ENCODE assay signal across 11 mouse cellular contexts in genomic region chr11:25157135-25157860, GRCm38 (mm10).
DNase-seq lines count a peak whose midpoint lies in the region; ATAC-seq lines count a peak whose summit lies in the region.
"Had no signal": no experiment of that assay in that cellular context is flagged by ENCODE, and none has a peak within 500 bp of the region (broad histone marks: within the 10 kb centered on the region; RNA-seq: fewer than 3 reads in every experiment).

No protein-coding gene starts in this region.

- DNase-seq in cerebellum, postnatal 36 days = peak; percentile 5 to 12
- DNase-seq in right cerebral cortex, postnatal 4 days = peak; percentile 9
- no peak for DNase-seq in right cerebral cortex, adult 2 months (ENCODE audit: low spot score in 2 of 2)
- DNase-seq in mesoderm, embryonic 11.5 days (ENCODE audit: low read depth, low spot score) = peak; percentile 5
- DNase-seq in c-Kit-positive CD71-positive TER-119-positive erythroid progenitor cells, embryonic 14.5 days (ENCODE audit: low spot score) = no peak
- DNase-seq in kidney, postnatal 36 days = no peak
- no peak for DNase-seq in frontal cortex, postnatal 10 days (ENCODE audit: low spot score in 2 of 2)
- DNase-seq: lung, adult 18-20 months had no signal

- no peak for ATAC-seq in cerebellum, adult (ENCODE audit: insufficient number of reproducible peaks, low FRiP score, low TSS enrichment)
- ATAC-seq: intestine, postnatal 0 days; Patski had no signal

Comparison
In these comparisons a context has a peak if more than half of its experiments do, and no peak if none do; other contexts are left out.
1. DNase-seq: peak in cerebellum, postnatal 36 days (2 of 2), right cerebral cortex, postnatal 4 days (single experiment) and mesoderm, embryonic 11.5 days (single experiment); none in right cerebral cortex, adult 2 months (0 of 2), c-Kit-positive CD71-positive TER-119-positive erythroid progenitor cells, embryonic 14.5 days (single experiment), kidney, postnatal 36 days (0 of 2) and frontal cortex, postnatal 10 days (0 of 2).